In genomic region chr11:53520122-53520978, GRCm38 (mm10) we compare ENCODE assay signal across 8 mouse cellular contexts. TPM values are rescaled to one million over a fixed set of nuclear protein-coding genes. Genes with fewer than 3 reads are reported as not detected.
DNase-seq lines count a peak whose midpoint lies in the region; ATAC-seq lines count a peak whose summit lies in the region.

No protein-coding gene starts in this region.

- WGBS in hindbrain, embryonic 16.5 days: under 1% methylated on average over 24 of the region's 24 CpGs

- peaks cover 20% of the 10 kb centered on the region for H3K4me1 ChIP-seq in hindbrain, embryonic 16.5 days (ENCODE audit: control insufficient read depth, insufficient read depth, low read depth, low read length)

- peak overlapping the region; percentile 85 for H3K4me2 ChIP-seq in hindbrain, embryonic 16.5 days (ENCODE audit: low read length)

- ATAC-seq in hindbrain, embryonic 16.5 days: peak; percentile 49
- peak; percentile 45 for ATAC-seq in megakaryocyte, adult 5-6 weeks (ENCODE audit: poor library complexity, severe bottlenecking)
- ATAC-seq in granulocyte monocyte progenitor cell, adult 5-6 weeks (replicated peaks; ENCODE audit: poor library complexity, severe bottlenecking): no peak

- peak overlapping the region; percentile 67 for H3K4me3 ChIP-seq in hindbrain, embryonic 16.5 days (ENCODE audit: low read length)

- peak; percentile 67 for DNase-seq in adrenal gland, adult 2 months
- peak; percentile 73 to 75 for DNase-seq in cerebellum, postnatal 36 days
- peak; percentile 73 for DNase-seq in gastrocnemius, adult 18-20 months (ENCODE audit: low spot score)
- peak; percentile 70 to 77 for DNase-seq in left cerebral cortex, postnatal 10 days (ENCODE audit: extremely low spot score in 1 of 2, low spot score in 2 of 2)
- peak; percentile 34 for DNase-seq in right cerebral cortex, postnatal 4 days

- H3K27ac ChIP-seq in hindbrain, embryonic 16.5 days (ENCODE audit: low read depth, low read length): peak overlapping the region; percentile 64

- intact Hi-C loops in left cerebral cortex, postnatal 10 days (cut with DNase I): loop anchor here (2.0 kb wide), 1 partner anchor 46 kb away; no protein-coding TSS in a partner anchor

- peaks cover 3% of the 10 kb centered on the region for H3K27me3 ChIP-seq in hindbrain, embryonic 16.5 days (replicated peaks; ENCODE audit: control insufficient read depth, insufficient read depth, low read length)

- no peaks in the 10 kb centered on the region for H3K9me3 ChIP-seq in hindbrain, embryonic 16.5 days (ENCODE audit: control insufficient read depth, low read length)

- H3K36me3 ChIP-seq in hindbrain, embryonic 16.5 days (ENCODE audit: control insufficient read depth, insufficient read depth, low read length): no peaks in the 10 kb centered on the region

- H3K9ac ChIP-seq in hindbrain, embryonic 16.5 days (ENCODE audit: low read depth, low read length): peak overlapping the region; percentile 77

RNA-seq across cellular contexts. Expression of gene Sept8, which starts 1.3 kb away (rescaled TPM):
- 10 to 100 TPM; 38.1 to 43.7 TPM for total RNA-seq in adrenal gland, adult 2 months (2021)
- polyA plus RNA-seq in adrenal gland, adult 2 months (2012; rRNA removed): 32.7 and 46.9 TPM in 2 replicates
- 10 to 100 TPM in 1 of 2 experiments, 1 to 10 TPM in 1; 8.4 to 10.3 TPM for total RNA-seq in gastrocnemius, adult 18-20 months (2021)
- 23.1 and 23.4 TPM in 2 replicates for polyA plus RNA-seq in hindbrain, embryonic 16.5 days (2015; fragmentation: Nextera tagmentation; extraction: Ambion mirVana)
- 100 to 1,000 TPM; 111 to 124 TPM for total RNA-seq in left cerebral cortex, postnatal 10 days (2021)
- 9.0 and 9.5 TPM in 2 replicates for total RNA-seq in megakaryocyte, adult 5-6 weeks (2015)
- 6.1 and 10.1 TPM in 2 replicates for total RNA-seq in megakaryocyte, adult 5-6 weeks (2017)
- 4.4 and 4.9 TPM in 2 replicates for total RNA-seq in granulocyte monocyte progenitor cell, adult 5-6 weeks (2014; fragmentation: Nextera tagmentation)
- 4.4 and 5.7 TPM in 2 replicates for total RNA-seq in granulocyte monocyte progenitor cell, adult 5-6 weeks (2017)

RNA-seq across cellular contexts. Expression of gene Sowaha, which starts 40.3 kb away (rescaled TPM):
- total RNA-seq in adrenal gland, adult 2 months (2021): under 1 TPM; 0.29 to 0.45 TPM
- polyA plus RNA-seq in adrenal gland, adult 2 months (2012; rRNA removed): 0.47 and 0.72 TPM in 2 replicates
- total RNA-seq in gastrocnemius, adult 18-20 months (2021): under 1 TPM; 0.07 TPM
- 1.5 TPM in 2 replicates for polyA plus RNA-seq in hindbrain, embryonic 16.5 days (2015; fragmentation: Nextera tagmentation; extraction: Ambion mirVana)
- total RNA-seq in left cerebral cortex, postnatal 10 days (2021): 10 to 100 TPM; 43.8 to 50.1 TPM
- total RNA-seq in megakaryocyte, adult 5-6 weeks (2015): not detected in 2 replicates
- total RNA-seq in megakaryocyte, adult 5-6 weeks (2017): not detected in 2 replicates
- total RNA-seq in granulocyte monocyte progenitor cell, adult 5-6 weeks (2014; fragmentation: Nextera tagmentation): not detected in 2 replicates
- not detected in 2 replicates for total RNA-seq in granulocyte monocyte progenitor cell, adult 5-6 weeks (2017)

RNA-seq across cellular contexts. Expression of gene Gm9945, which starts 40.4 kb away (rescaled TPM):
- total RNA-seq in adrenal gland, adult 2 months (2021): not detected
- not detected in 2 replicates for polyA plus RNA-seq in adrenal gland, adult 2 months (2012; rRNA removed)
- total RNA-seq in gastrocnemius, adult 18-20 months (2021): not detected
- polyA plus RNA-seq in hindbrain, embryonic 16.5 days (2015; fragmentation: Nextera tagmentation; extraction: Ambion mirVana): 0.34 TPM in 1 of 2 replicates, not detected in the other
- 1 to 10 TPM; 1.1 to 2.1 TPM for total RNA-seq in left cerebral cortex, postnatal 10 days (2021)
- total RNA-seq in megakaryocyte, adult 5-6 weeks (2015): not detected in 2 replicates
- not detected in 2 replicates for total RNA-seq in megakaryocyte, adult 5-6 weeks (2017)
- not detected in 2 replicates for total RNA-seq in granulocyte monocyte progenitor cell, adult 5-6 weeks (2014; fragmentation: Nextera tagmentation)
- total RNA-seq in granulocyte monocyte progenitor cell, adult 5-6 weeks (2017): not detected in 2 replicates

RNA-seq across cellular contexts. Expression of gene Kif3a, which starts 46.8 kb away (rescaled TPM):
- 10 to 100 TPM; 23.0 to 29.8 TPM for total RNA-seq in adrenal gland, adult 2 months (2021)
- polyA plus RNA-seq in adrenal gland, adult 2 months (2012; rRNA removed): 3.1 and 3.6 TPM in 2 replicates
- 1 to 10 TPM; 4.5 to 5.0 TPM for total RNA-seq in gastrocnemius, adult 18-20 months (2021)
- 306 and 352 TPM in 2 replicates for polyA plus RNA-seq in hindbrain, embryonic 16.5 days (2015; fragmentation: Nextera tagmentation; extraction: Ambion mirVana)
- total RNA-seq in left cerebral cortex, postnatal 10 days (2021): 100 to 1,000 TPM; 164 to 169 TPM
- total RNA-seq in megakaryocyte, adult 5-6 weeks (2015): 2.5 and 4.1 TPM in 2 replicates
- 3.3 and 5.0 TPM in 2 replicates for total RNA-seq in megakaryocyte, adult 5-6 weeks (2017)
- total RNA-seq in granulocyte monocyte progenitor cell, adult 5-6 weeks (2014; fragmentation: Nextera tagmentation): 7.5 and 11.8 TPM in 2 replicates
- total RNA-seq in granulocyte monocyte progenitor cell, adult 5-6 weeks (2017): 2.4 and 5.7 TPM in 2 replicates

RNA-seq across cellular contexts. Expression of gene Gm9837, which starts 50.1 kb away (rescaled TPM):
- not detected for total RNA-seq in adrenal gland, adult 2 months (2021)
- not detected in 2 replicates for polyA plus RNA-seq in adrenal gland, adult 2 months (2012; rRNA removed)
- total RNA-seq in gastrocnemius, adult 18-20 months (2021): not detected
- polyA plus RNA-seq in hindbrain, embryonic 16.5 days (2015; fragmentation: Nextera tagmentation; extraction: Ambion mirVana): not detected in 2 replicates
- not detected for total RNA-seq in left cerebral cortex, postnatal 10 days (2021)
- total RNA-seq in megakaryocyte, adult 5-6 weeks (2015): not detected in 2 replicates
- not detected in 2 replicates for total RNA-seq in megakaryocyte, adult 5-6 weeks (2017)
- total RNA-seq in granulocyte monocyte progenitor cell, adult 5-6 weeks (2014; fragmentation: Nextera tagmentation): not detected in 2 replicates
- total RNA-seq in granulocyte monocyte progenitor cell, adult 5-6 weeks (2017): not detected in 2 replicates

Comparison
In these comparisons a context has a peak if more than half of its experiments do, and no peak if none do; other contexts are left out.
1. RNA of gene Sowaha, which starts 40.3 kb away (total RNA-seq): 43.8 to 50.1 TPM in left cerebral cortex, postnatal 10 days; 0.29 to 0.45 TPM in adrenal gland, adult 2 months, 0.07 TPM in gastrocnemius, adult 18-20 months, not detected in megakaryocyte, adult 5-6 weeks and not detected in granulocyte monocyte progenitor cell, adult 5-6 weeks; every median in the first group is over 10 times any median in the second.
2. Peak in every context shown above with its lines, with median percentiles within 50 percentile points of each other: DNase-seq.